Mouse (Mus musculus) intestine, postnatal 0 days (tissue): ENCODE results near the gene Egfr. TPM values are rescaled to one million over a fixed set of nuclear protein-coding genes. Genes with fewer than 3 reads are reported as not detected.

ENCODE experiments used
- ATAC-seq: fragments of 200-750 bp; cut with Nextera tagmentation; 2 replicates; pipeline ENCODE4 v1.8.0; 2017; ENCODE audit warnings: mild to moderate bottlenecking, moderate TSS enrichment, moderate library complexity
- H3K27ac ChIP-seq: fragments of 300-500 bp; sonication (generic); 2 replicates; pipeline ENCODE4 v1.5.1; 2014; ENCODE audit warnings: mild to moderate bottlenecking, low read depth, low read length, moderate library complexity
- H3K27me3 ChIP-seq: fragments of 300-500 bp; sonication (generic); replicated peaks from 2 replicates; pipeline ENCODE4 v1.6.1; 2014; ENCODE audit warnings: low read length, mixed read lengths; ENCODE audit not compliant: control insufficient read depth, insufficient read depth
- H3K36me3 ChIP-seq: fragments of 300-500 bp; sonication (generic); 2 replicates; pipeline ENCODE4 v1.6.1; 2014; ENCODE audit warnings: mild to moderate bottlenecking, moderate library complexity; ENCODE audit not compliant: control insufficient read depth, insufficient read depth
- H3K4me1 ChIP-seq: fragments of 300-500 bp; sonication (generic); replicated peaks from 2 replicates; pipeline ENCODE4 v1.6.1; 2014; ENCODE audit warnings: antibody characterized with exemption, low read length, mixed read lengths; ENCODE audit not compliant: control insufficient read depth, insufficient read depth
- H3K4me2 ChIP-seq: fragments of 300-500 bp; sonication (generic); replicated peaks from 2 replicates; pipeline ENCODE4 v1.6.1; 2014; ENCODE audit warnings: low read depth, mild to moderate bottlenecking, moderate library complexity
- H3K4me3 ChIP-seq: fragments of 300-500 bp; sonication (generic); 2 replicates; pipeline ENCODE4 v1.5.1; 2014; ENCODE audit warnings: low read depth, low read length
- H3K9ac ChIP-seq: fragments of 300-500 bp; sonication (generic); 2 replicates; pipeline ENCODE4 v1.6.1; 2014; ENCODE audit warnings: mild to moderate bottlenecking, low read depth, low read length
- H3K9me3 ChIP-seq: fragments of 300-500 bp; sonication (generic); 2 replicates; pipeline ENCODE4 v1.6.1; 2016; ENCODE audit warnings: mixed run types; ENCODE audit not compliant: control insufficient read depth
- CTCF ChIP-seq: sonication (generic); IDR thresholded peaks from 2 replicates; pipeline ENCODE4 v1.5.1; 2016; ENCODE audit warnings: low read depth, mild to moderate bottlenecking, control low read depth, antibody characterized with exemption, moderate library complexity
- whole genome bisulfite sequencing: fragments of 180-500 bp; shearing (Covaris S2); extraction: QIAGEN DNeasy Blood & Tissue Kit; methylation state at CpG from one replicate; pipeline ENCODE4 v1.1.7; 2014; 5-methylcytosine and 5-hydroxymethylcytosine counted together
- polyA plus RNA-seq: library from polyadenylated mRNA; unstranded; fragments of >200 nt; fragmentation: Nextera tagmentation; extraction: Ambion mirVana; gene quantifications from 2 replicates; pipeline ENCODE4 v1.2.1, GENCODE M21; 2015

Egfr gene
- polyA plus RNA-seq, 1 experiment from 2014 or later, result 5.0 TPM

DNA sequence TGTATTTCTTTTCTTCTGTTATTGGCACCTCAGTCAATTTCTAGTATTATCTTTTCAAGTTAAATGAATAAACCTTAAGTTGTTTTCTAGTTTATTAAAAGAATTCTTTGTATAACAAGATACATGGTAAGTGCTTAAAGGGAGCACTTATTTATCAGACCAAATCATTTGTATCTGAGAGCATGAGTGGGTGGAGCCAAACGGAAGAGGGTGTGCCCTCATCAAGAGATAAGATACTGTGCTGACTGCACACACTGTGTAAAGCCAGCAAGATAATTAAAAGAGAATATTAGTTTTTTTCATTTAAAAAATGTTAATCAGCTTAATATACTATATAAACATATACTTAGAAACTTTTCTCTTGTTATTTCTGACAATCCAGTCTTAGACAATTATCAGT, 206.5 kb downstream of the Egfr start:
- TF ChIP-seq CTCF, result no peak
- H3K4me3 ChIP-seq, result no peak overlapping the region
- no peak overlapping the region for H3K4me2 ChIP-seq
- H3K9me3 ChIP-seq, result no peaks in the 10 kb centered on the region
- no peak for ATAC-seq
- no peaks in the 10 kb centered on the region for H3K4me1 ChIP-seq
- H3K27me3 ChIP-seq, result no peaks in the 10 kb centered on the region
- no peak overlapping the region for H3K27ac ChIP-seq
- no peaks in the 10 kb centered on the region for H3K36me3 ChIP-seq
- WGBS, result 49% methylated on average over 1 of the region's 1 CpGs
- no peak overlapping the region for H3K9ac ChIP-seq

Other genes with a start within 250 kb of the Egfr start
- gene Sec61g, start 243.7 kb upstream of the Egfr start, polyA plus RNA-seq, result 32.7 and 34.8 TPM in 2 replicates
- 0.17 and 0.25 TPM in 2 replicates for gene Fbxo48, start 199.2 kb downstream of the Egfr start, polyA plus RNA-seq